ENCODE assay signal across 8 mouse cellular contexts in the genomic region with DNA sequence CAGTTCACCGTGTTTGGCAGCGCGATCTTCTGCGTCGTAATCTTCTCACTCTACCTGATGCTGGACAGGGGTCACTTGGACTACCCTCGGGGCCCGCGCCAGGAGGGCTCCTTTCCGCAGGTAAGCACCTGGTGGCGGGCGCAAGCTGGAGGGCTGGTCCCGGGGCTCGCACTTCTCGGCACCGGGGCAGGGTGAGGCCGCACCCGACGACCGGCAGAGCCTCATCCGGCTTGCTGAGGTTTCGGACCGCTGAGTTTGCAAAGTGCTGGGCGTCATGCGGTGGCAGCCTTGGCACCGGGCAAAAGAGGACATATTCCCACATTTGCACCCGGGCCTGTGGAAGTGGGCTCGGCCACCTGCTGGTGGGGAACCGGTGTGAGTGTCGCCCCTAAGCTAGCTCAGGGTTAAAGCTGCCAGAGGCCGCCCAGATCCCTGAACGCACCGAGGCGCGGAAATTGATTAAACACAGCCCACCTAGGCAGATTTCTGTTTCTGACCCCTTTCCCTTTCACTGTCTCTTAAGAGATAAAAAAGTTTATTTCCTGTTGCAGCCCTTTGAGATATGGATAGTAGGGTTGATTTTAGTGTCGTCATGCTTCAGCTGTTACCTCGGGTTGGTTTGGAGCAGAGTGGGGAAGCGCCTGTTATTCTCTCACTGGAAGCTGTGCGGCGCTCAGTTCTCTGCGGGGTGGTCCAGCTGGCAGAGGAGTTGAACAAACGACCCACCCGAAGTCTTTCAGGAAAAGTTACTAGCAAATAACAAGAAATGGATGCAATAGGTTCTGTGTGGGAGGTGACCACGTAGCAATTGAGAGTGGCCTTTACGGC. TPM values are rescaled to one million over a fixed set of nuclear protein-coding genes. Genes with fewer than 3 reads are reported as not detected.
DNase-seq lines count a peak whose midpoint lies in the region; ATAC-seq lines count a peak whose summit lies in the region.

No protein-coding gene starts in this region.

- no peaks in the 10 kb centered on the region for H3K36me3 ChIP-seq in embryonic facial prominence, embryonic 13.5 days
- no peaks in the 10 kb centered on the region for H3K36me3 ChIP-seq in heart, embryonic 10.5 days
- no peaks in the 10 kb centered on the region for H3K36me3 ChIP-seq in liver, embryonic 16.5 days (ENCODE audit: control insufficient read depth, insufficient read depth)
- H3K36me3 ChIP-seq in neural tube, embryonic 13.5 days = no peaks in the 10 kb centered on the region

- peak overlapping the region; percentile 94; the same call in 1 of the 2 replicates for H3K27ac ChIP-seq in embryonic facial prominence, embryonic 13.5 days
- peak overlapping the region; percentile 94 for H3K27ac ChIP-seq in heart, embryonic 10.5 days
- H3K27ac ChIP-seq in liver, embryonic 16.5 days (ENCODE audit: low read length) = peak overlapping the region; percentile 83
- H3K27ac ChIP-seq in neural tube, embryonic 13.5 days (replicated peaks) = peak overlapping the region; percentile 94

- no peaks in the 10 kb centered on the region for H3K9me3 ChIP-seq in embryonic facial prominence, embryonic 13.5 days
- no peaks in the 10 kb centered on the region for H3K9me3 ChIP-seq in heart, embryonic 10.5 days
- no peaks in the 10 kb centered on the region for H3K9me3 ChIP-seq in liver, embryonic 16.5 days (replicated peaks; ENCODE audit: control insufficient read depth, low read length)
- H3K9me3 ChIP-seq in neural tube, embryonic 13.5 days = no peaks in the 10 kb centered on the region

- H3K9ac ChIP-seq in embryonic facial prominence, embryonic 13.5 days = peak overlapping the region; percentile 92
- peak overlapping the region; percentile 79 for H3K9ac ChIP-seq in liver, embryonic 16.5 days (ENCODE audit: low read depth, low read length)
- peak overlapping the region; percentile 90 for H3K9ac ChIP-seq in neural tube, embryonic 13.5 days

- peak; percentile 81 for DNase-seq in adrenal gland, postnatal 14 days
- peak; percentile 81 for DNase-seq in heart, embryonic 10.5 days (ENCODE audit: low spot score)
- DNase-seq in kidney, adult 9 months = peak; percentile 68
- peak; percentile 35 for DNase-seq in testis, postnatal 14 days (ENCODE audit: low spot score)

- no peaks in the 10 kb centered on the region for H3K27me3 ChIP-seq in embryonic facial prominence, embryonic 13.5 days
- H3K27me3 ChIP-seq in heart, embryonic 10.5 days (ENCODE audit: insufficient read depth, poor library complexity, severe bottlenecking) = peaks cover 7% of the 10 kb centered on the region; the same call in 1 of the 2 replicates
- H3K27me3 ChIP-seq in liver, embryonic 16.5 days (ENCODE audit: control insufficient read depth, insufficient read depth, low read depth, low read length) = no peaks in the 10 kb centered on the region
- H3K27me3 ChIP-seq in neural tube, embryonic 13.5 days = no peaks in the 10 kb centered on the region

- ATAC-seq in CD4-positive, CD25-positive, alpha-beta regulatory T cell, adult 4 months = peak; percentile 38
- peak; percentile 15; the same call in 1 of the 2 replicates for ATAC-seq in embryonic facial prominence, embryonic 13.5 days (ENCODE audit: insufficient number of reproducible peaks, insufficient read depth, low FRiP score, low TSS enrichment, low read depth)
- ATAC-seq in liver, embryonic 16.5 days (ENCODE audit: low read depth) = no peak
- peak; percentile 40; the same call in 1 of the 2 replicates for ATAC-seq in neural tube, embryonic 13.5 days (ENCODE audit: low read depth)

- under 1% methylated on average over 44 of the region's 44 CpGs for WGBS in embryonic facial prominence, embryonic 13.5 days
- 1% methylated on average over 44 of the region's 44 CpGs for WGBS in heart, embryonic 10.5 days
- 2% methylated on average over 44 of the region's 44 CpGs for WGBS in liver, embryonic 16.5 days (ENCODE audit: insufficient replicate concordance)
- under 1% methylated on average over 44 of the region's 44 CpGs for WGBS in neural tube, embryonic 13.5 days

- H3K4me2 ChIP-seq in embryonic facial prominence, embryonic 13.5 days = peak overlapping the region; percentile 98
- H3K4me2 ChIP-seq in liver, embryonic 16.5 days (ENCODE audit: low read depth, low read length) = peak overlapping the region; percentile 87
- H3K4me2 ChIP-seq in neural tube, embryonic 13.5 days = peak overlapping the region; percentile 100

- peak overlapping the region; percentile 88 for H3K4me3 ChIP-seq in embryonic facial prominence, embryonic 13.5 days
- peak overlapping the region; percentile 77 for H3K4me3 ChIP-seq in heart, embryonic 10.5 days
- peak overlapping the region; percentile 77 for H3K4me3 ChIP-seq in liver, embryonic 16.5 days (ENCODE audit: low read depth, low read length)
- H3K4me3 ChIP-seq in neural tube, embryonic 13.5 days = peak overlapping the region; percentile 92

- peaks cover 38% of the 10 kb centered on the region for H3K4me1 ChIP-seq in embryonic facial prominence, embryonic 13.5 days
- H3K4me1 ChIP-seq in heart, embryonic 10.5 days = peaks cover 32% of the 10 kb centered on the region
- peaks cover 21% of the 10 kb centered on the region for H3K4me1 ChIP-seq in liver, embryonic 16.5 days (ENCODE audit: control insufficient read depth, low read depth, low read length)
- H3K4me1 ChIP-seq in neural tube, embryonic 13.5 days (replicated peaks) = peaks cover 41% of the 10 kb centered on the region

RNA-seq across cellular contexts. Expression of gene Man2a1, which starts 1.4 kb away (rescaled TPM):
- 10 to 100 TPM; 10.1 to 10.6 TPM for polyA plus RNA-seq in CD4-positive, CD25-positive, alpha-beta regulatory T cell, adult 4 months (2017; shearing (Covaris generic))
- total RNA-seq in adrenal gland, postnatal 14 days (2021) = 150 and 156 TPM in 2 replicates
- 10.0 and 10.7 TPM in 2 replicates for polyA plus RNA-seq in embryonic facial prominence, embryonic 13.5 days (2015; fragmentation: Nextera tagmentation; extraction: Ambion mirVana)
- polyA plus RNA-seq in heart, embryonic 10.5 days (2016; fragmentation: Nextera tagmentation; extraction: Ambion mirVana) = 4.5 and 9.1 TPM in 2 replicates
- polyA plus RNA-seq in liver, embryonic 16.5 days (2015; fragmentation: Nextera tagmentation; extraction: Ambion mirVana) = 5.6 and 6.3 TPM in 2 replicates
- 5.1 and 5.3 TPM in 2 replicates for polyA plus RNA-seq in neural tube, embryonic 13.5 days (2015; fragmentation: Nextera tagmentation; extraction: Ambion mirVana)
